ENCODE assay signal across 31 mouse cellular contexts in genomic region chr14:96871969-96872368, GRCm38 (mm10).
"Had no signal": no experiment of that assay in that cellular context is flagged by ENCODE, and none has a peak within 500 bp of the region (broad histone marks: within the 10 kb centered on the region; RNA-seq: fewer than 3 reads in every experiment).

No protein-coding gene starts in this region.

- H3K4me2 ChIP-seq: limb, embryonic 12.5 days; limb, embryonic 13.5 days; limb, embryonic 15.5 days; liver, embryonic 11.5 days; liver, embryonic 12.5 days; liver, embryonic 13.5 days; liver, embryonic 15.5 days; lung, embryonic 14.5 days; lung, embryonic 15.5 days; midbrain, embryonic 11.5 days; midbrain, embryonic 12.5 days; midbrain, embryonic 13.5 days; midbrain, embryonic 15.5 days had no signal

- ATAC-seq: liver, embryonic 12.5 days; liver, postnatal 0 days; lung, postnatal 0 days; midbrain, embryonic 13.5 days; midbrain, embryonic 15.5 days; midbrain, embryonic 16.5 days had no signal

- H3K9me3 ChIP-seq: limb, embryonic 10.5 days; limb, embryonic 12.5 days; limb, embryonic 13.5 days; limb, embryonic 15.5 days; liver, embryonic 12.5 days; liver, embryonic 13.5 days; liver, embryonic 15.5 days; lung, embryonic 15.5 days; megakaryocyte, embryonic 14.5 days; midbrain, embryonic 10.5 days; midbrain, embryonic 12.5 days; midbrain, embryonic 13.5 days; midbrain, embryonic 15.5 days had no signal

- H3K4me1 ChIP-seq: limb, embryonic 10.5 days; limb, embryonic 12.5 days; limb, embryonic 13.5 days; limb, embryonic 15.5 days; liver, embryonic 12.5 days; liver, embryonic 13.5 days; liver, embryonic 15.5 days; lung, embryonic 15.5 days; megakaryocyte, embryonic 14.5 days; midbrain, embryonic 10.5 days; midbrain, embryonic 12.5 days; midbrain, embryonic 13.5 days; midbrain, embryonic 15.5 days had no signal

- H3K27me3 ChIP-seq: limb, embryonic 12.5 days; limb, embryonic 13.5 days; limb, embryonic 15.5 days; liver, embryonic 12.5 days; liver, embryonic 13.5 days; liver, embryonic 15.5 days; lung, embryonic 15.5 days; megakaryocyte, embryonic 14.5 days; midbrain, embryonic 12.5 days; midbrain, embryonic 13.5 days; midbrain, embryonic 15.5 days had no signal

- H3K4me3 ChIP-seq: limb, embryonic 10.5 days; limb, embryonic 12.5 days; limb, embryonic 13.5 days; limb, embryonic 15.5 days; liver, embryonic 12.5 days; liver, embryonic 13.5 days; liver, embryonic 15.5 days; lung, embryonic 15.5 days; megakaryocyte, embryonic 14.5 days; midbrain, embryonic 10.5 days; midbrain, embryonic 12.5 days; midbrain, embryonic 13.5 days; midbrain, embryonic 15.5 days; myocyte had no signal

- H3K9ac ChIP-seq: limb, embryonic 12.5 days; limb, embryonic 13.5 days; limb, embryonic 15.5 days; liver, embryonic 12.5 days; liver, embryonic 13.5 days; liver, embryonic 14.5 days; liver, embryonic 15.5 days; liver, postnatal 0 days; lung, embryonic 14.5 days; lung, embryonic 15.5 days; midbrain, embryonic 12.5 days; midbrain, embryonic 13.5 days; midbrain, embryonic 15.5 days had no signal

- H3K36me3 ChIP-seq: limb, embryonic 10.5 days; limb, embryonic 12.5 days; limb, embryonic 13.5 days; limb, embryonic 15.5 days; liver, embryonic 12.5 days; liver, embryonic 13.5 days; liver, embryonic 15.5 days; lung, embryonic 15.5 days; midbrain, embryonic 10.5 days; midbrain, embryonic 12.5 days; midbrain, embryonic 13.5 days; midbrain, embryonic 15.5 days had no signal

- H3K27ac ChIP-seq: limb, embryonic 10.5 days; limb, embryonic 12.5 days; limb, embryonic 13.5 days; limb, embryonic 15.5 days; liver, embryonic 12.5 days; liver, embryonic 13.5 days; liver, embryonic 14.5 days; liver, embryonic 15.5 days; lung, embryonic 15.5 days; macrophage; midbrain, embryonic 10.5 days; midbrain, embryonic 12.5 days; midbrain, embryonic 13.5 days; midbrain, embryonic 15.5 days had no signal

- DNase-seq: left cerebral cortex, postnatal 4 days; liver; liver, embryonic 13.5 days; liver, postnatal 0 days; lung, adult 18-20 months; lung, adult 2 months; lung, embryonic 14.5 days; lung, postnatal 10 days; lung, postnatal 14 days; lung, postnatal 36 days; lung, postnatal 4 days; midbrain, embryonic 14.5 days had no signal
